Mouse (Mus musculus): ENCODE results near the gene A030005K14Rik. TPM values are rescaled to one million over a fixed set of nuclear protein-coding genes. Genes with fewer than 3 reads are reported as not detected.

A030005K14Rik gene
- not detected in 2 replicates for polyA plus RNA-seq (2014; fragmentation: Nextera tagmentation; extraction: Ambion mirVana)

- no peak for ATAC-seq (ENCODE audit: low FRiP score)
- no peaks in the 10 kb centered on the region for H3K4me1 ChIP-seq (replicated peaks; ENCODE audit: control insufficient read depth, insufficient read depth, low read length)
- H3K27ac ChIP-seq (ENCODE audit: low read depth, low read length): no peak within 1 kb of the TSS
- no peak within 1 kb of the TSS for H3K4me2 ChIP-seq (replicated peaks; ENCODE audit: low read depth, low read length)
- no peak within 1 kb of the TSS for H3K4me3 ChIP-seq (ENCODE audit: low read depth, low read length)
- 91% methylated on average over 9 of the region's 9 CpGs for WGBS
- H3K9me3 ChIP-seq (ENCODE audit: control insufficient read depth, low read length): no peaks in the 10 kb centered on the region
- no peak within 1 kb of the TSS for H3K9ac ChIP-seq (ENCODE audit: low read depth, low read length)
- H3K36me3 ChIP-seq (ENCODE audit: control insufficient read depth, insufficient read depth, low read length): no peaks in the 10 kb centered on the region
- no peaks in the 10 kb centered on the region for H3K27me3 ChIP-seq (ENCODE audit: control insufficient read depth, insufficient read depth, low read length)
- no peak for DNase-seq (ENCODE audit: low spot score)
Observed at GRCm38 (mm10) chr1:83059278-83059677, at the start of gene A030005K14Rik. A030005K14Rik (minus strand) TSS chr1:83059378.

- no peaks in the 10 kb centered on the region for H3K9me3 ChIP-seq (ENCODE audit: control insufficient read depth, low read length)
- H3K9ac ChIP-seq (ENCODE audit: low read depth, low read length): no peak overlapping the region
- H3K27me3 ChIP-seq (ENCODE audit: control insufficient read depth, insufficient read depth, low read length): no peaks in the 10 kb centered on the region
- no peaks in the 10 kb centered on the region for H3K4me1 ChIP-seq (replicated peaks; ENCODE audit: control insufficient read depth, insufficient read depth, low read length)
- WGBS: 81% methylated on average over 5 of the region's 5 CpGs
- no peak overlapping the region for H3K4me2 ChIP-seq (replicated peaks; ENCODE audit: low read depth, low read length)
- no peaks in the 10 kb centered on the region for H3K36me3 ChIP-seq (ENCODE audit: control insufficient read depth, insufficient read depth, low read length)
- DNase-seq (ENCODE audit: low spot score) (no peak), ATAC-seq (ENCODE audit: low FRiP score) (no peak)
- H3K4me3 ChIP-seq (ENCODE audit: low read depth, low read length): no peak overlapping the region
- no peak overlapping the region for H3K27ac ChIP-seq (ENCODE audit: low read depth, low read length)
Observed at GRCm38 (mm10) chr1:83107410-83107978, 48.3 kb upstream of the A030005K14Rik start.

- no peak overlapping the region for H3K4me3 ChIP-seq (ENCODE audit: low read depth, low read length)
Observed at GRCm38 (mm10) chr1:83105464-83105863, 46.3 kb upstream of the A030005K14Rik start.

GRCm38 (mm10) chr1:83101891-83102290, 42.7 kb upstream of the A030005K14Rik start:
- Histone ChIP-seq H3K27ac (ENCODE audit: low read depth, low read length) (no peak overlapping the region), H3K4me3 (ENCODE audit: low read depth, low read length) (no peak overlapping the region), H3K9ac (ENCODE audit: low read depth, low read length) (no peak overlapping the region), H3K4me1 (replicated peaks; ENCODE audit: control insufficient read depth, insufficient read depth, low read length) (no peaks in the 10 kb centered on the region), H3K4me2 (replicated peaks; ENCODE audit: low read depth, low read length) (no peak overlapping the region), H3K36me3 (ENCODE audit: control insufficient read depth, insufficient read depth, low read length) (no peaks in the 10 kb centered on the region), H3K9me3 (ENCODE audit: control insufficient read depth, low read length) (no peaks in the 10 kb centered on the region), H3K27me3 (ENCODE audit: control insufficient read depth, insufficient read depth, low read length) (no peaks in the 10 kb centered on the region)
- 72% methylated on average over 3 of the region's 3 CpGs for WGBS
- DNase-seq (ENCODE audit: low spot score) (no peak), ATAC-seq (ENCODE audit: low FRiP score) (no peak)

More at GRCm38 (mm10) chr1:83105464-83105863, 46.3 kb upstream of the A030005K14Rik start:
- Histone ChIP-seq H3K36me3 (ENCODE audit: control insufficient read depth, insufficient read depth, low read length) (no peaks in the 10 kb centered on the region), H3K27me3 (ENCODE audit: control insufficient read depth, insufficient read depth, low read length) (no peaks in the 10 kb centered on the region), H3K4me1 (replicated peaks; ENCODE audit: control insufficient read depth, insufficient read depth, low read length) (no peaks in the 10 kb centered on the region), H3K27ac (ENCODE audit: low read depth, low read length) (no peak overlapping the region), H3K9me3 (ENCODE audit: control insufficient read depth, low read length) (no peaks in the 10 kb centered on the region), H3K9ac (ENCODE audit: low read depth, low read length) (no peak overlapping the region), H3K4me2 (replicated peaks; ENCODE audit: low read depth, low read length) (no peak overlapping the region)
- no peak for ATAC-seq (ENCODE audit: low FRiP score)
- 62% methylated on average over 1 of the region's 1 CpGs for WGBS
- no peak for DNase-seq (ENCODE audit: low spot score)

- Histone ChIP-seq H3K27ac (ENCODE audit: low read depth, low read length) (no peak overlapping the region), H3K9ac (ENCODE audit: low read depth, low read length) (no peak overlapping the region), H3K9me3 (ENCODE audit: control insufficient read depth, low read length) (no peaks in the 10 kb centered on the region), H3K4me2 (replicated peaks; ENCODE audit: low read depth, low read length) (no peak overlapping the region), H3K36me3 (ENCODE audit: control insufficient read depth, insufficient read depth, low read length) (no peaks in the 10 kb centered on the region), H3K4me1 (replicated peaks; ENCODE audit: control insufficient read depth, insufficient read depth, low read length) (no peaks in the 10 kb centered on the region), H3K4me3 (ENCODE audit: low read depth, low read length) (no peak overlapping the region), H3K27me3 (ENCODE audit: control insufficient read depth, insufficient read depth, low read length) (no peaks in the 10 kb centered on the region)
- WGBS: 84% methylated on average over 7 of the region's 7 CpGs
- DNase-seq (ENCODE audit: low spot score) (no peak), ATAC-seq (ENCODE audit: low FRiP score) (no peak)
Observed at GRCm38 (mm10) chr1:83099580-83100137, 40.5 kb upstream of the A030005K14Rik start.

- no peak overlapping the region for H3K27ac ChIP-seq (ENCODE audit: low read depth, low read length)
- H3K4me1 ChIP-seq (replicated peaks; ENCODE audit: control insufficient read depth, insufficient read depth, low read length): no peaks in the 10 kb centered on the region
- H3K27me3 ChIP-seq (ENCODE audit: control insufficient read depth, insufficient read depth, low read length): no peaks in the 10 kb centered on the region
- H3K4me3 ChIP-seq (ENCODE audit: low read depth, low read length): no peak overlapping the region
- 86% methylated on average over 2 of the region's 2 CpGs for WGBS
- ATAC-seq (ENCODE audit: low FRiP score) (no peak), DNase-seq (ENCODE audit: low spot score) (no peak)
- no peaks in the 10 kb centered on the region for H3K9me3 ChIP-seq (ENCODE audit: control insufficient read depth, low read length)
- no peak overlapping the region for H3K9ac ChIP-seq (ENCODE audit: low read depth, low read length)
- H3K4me2 ChIP-seq (replicated peaks; ENCODE audit: low read depth, low read length): no peak overlapping the region
- H3K36me3 ChIP-seq (ENCODE audit: control insufficient read depth, insufficient read depth, low read length): no peaks in the 10 kb centered on the region
Observed at GRCm38 (mm10) chr1:83099160-83099559, 40.0 kb upstream of the A030005K14Rik start.

- DNase-seq (ENCODE audit: low spot score) (no peak), ATAC-seq (ENCODE audit: low FRiP score) (no peak)
- no peaks in the 10 kb centered on the region for H3K36me3 ChIP-seq (ENCODE audit: control insufficient read depth, insufficient read depth, low read length)
- WGBS: 87% methylated on average over 4 of the region's 4 CpGs
- no peak overlapping the region for H3K4me3 ChIP-seq (ENCODE audit: low read depth, low read length)
- no peak overlapping the region for H3K4me2 ChIP-seq (replicated peaks; ENCODE audit: low read depth, low read length)
- no peaks in the 10 kb centered on the region for H3K27me3 ChIP-seq (ENCODE audit: control insufficient read depth, insufficient read depth, low read length)
- no peaks in the 10 kb centered on the region for H3K4me1 ChIP-seq (replicated peaks; ENCODE audit: control insufficient read depth, insufficient read depth, low read length)
- H3K27ac ChIP-seq (ENCODE audit: low read depth, low read length): no peak overlapping the region
- no peak overlapping the region for H3K9ac ChIP-seq (ENCODE audit: low read depth, low read length)
- H3K9me3 ChIP-seq (ENCODE audit: control insufficient read depth, low read length): no peaks in the 10 kb centered on the region
Observed at GRCm38 (mm10) chr1:83096935-83097334, 37.8 kb upstream of the A030005K14Rik start.

GRCm38 (mm10) chr1:83091268-83091667, 32.1 kb upstream of the A030005K14Rik start:
- Histone ChIP-seq H3K4me2 (replicated peaks; ENCODE audit: low read depth, low read length) (no peak overlapping the region), H3K27me3 (ENCODE audit: control insufficient read depth, insufficient read depth, low read length) (no peaks in the 10 kb centered on the region), H3K9ac (ENCODE audit: low read depth, low read length) (no peak overlapping the region), H3K36me3 (ENCODE audit: control insufficient read depth, insufficient read depth, low read length) (no peaks in the 10 kb centered on the region), H3K9me3 (ENCODE audit: control insufficient read depth, low read length) (no peaks in the 10 kb centered on the region), H3K4me1 (replicated peaks; ENCODE audit: control insufficient read depth, insufficient read depth, low read length) (no peaks in the 10 kb centered on the region), H3K27ac (ENCODE audit: low read depth, low read length) (no peak overlapping the region), H3K4me3 (ENCODE audit: low read depth, low read length) (no peak overlapping the region)
- 81% methylated on average over 3 of the region's 3 CpGs for WGBS
- no peak for ATAC-seq (ENCODE audit: low FRiP score)
- no peak for DNase-seq (ENCODE audit: low spot score)

GRCm38 (mm10) chr1:83084790-83085189, 25.6 kb upstream of the A030005K14Rik start:
- ATAC-seq (ENCODE audit: low FRiP score): no peak
- Histone ChIP-seq H3K27me3 (ENCODE audit: control insufficient read depth, insufficient read depth, low read length) (no peaks in the 10 kb centered on the region), H3K27ac (ENCODE audit: low read depth, low read length) (no peak overlapping the region), H3K36me3 (ENCODE audit: control insufficient read depth, insufficient read depth, low read length) (no peaks in the 10 kb centered on the region), H3K4me1 (replicated peaks; ENCODE audit: control insufficient read depth, insufficient read depth, low read length) (no peaks in the 10 kb centered on the region), H3K9me3 (ENCODE audit: control insufficient read depth, low read length) (no peaks in the 10 kb centered on the region), H3K9ac (ENCODE audit: low read depth, low read length) (no peak overlapping the region), H3K4me3 (ENCODE audit: low read depth, low read length) (no peak overlapping the region), H3K4me2 (replicated peaks; ENCODE audit: low read depth, low read length) (no peak overlapping the region)
- DNase-seq (ENCODE audit: low spot score): no peak
- WGBS: 94% methylated on average over 2 of the region's 2 CpGs

Data from hindbrain, embryonic 11.5 days (tissue).